Mouse (Mus musculus) testis, postnatal 14 days (tissue): ENCODE measurements around the gene Atg9a.
"Not testable (repeated sequence)": the region's sequence is repeated elsewhere in the genome, so short reads cannot be mapped to it uniquely, and the experiment has no call there.

ENCODE experiments used
- DNase-seq: peaks from one replicate; pipeline ENCODE4 v3.0.0; 2021; ENCODE audit warnings: low spot score

Atg9a gene

DNA sequence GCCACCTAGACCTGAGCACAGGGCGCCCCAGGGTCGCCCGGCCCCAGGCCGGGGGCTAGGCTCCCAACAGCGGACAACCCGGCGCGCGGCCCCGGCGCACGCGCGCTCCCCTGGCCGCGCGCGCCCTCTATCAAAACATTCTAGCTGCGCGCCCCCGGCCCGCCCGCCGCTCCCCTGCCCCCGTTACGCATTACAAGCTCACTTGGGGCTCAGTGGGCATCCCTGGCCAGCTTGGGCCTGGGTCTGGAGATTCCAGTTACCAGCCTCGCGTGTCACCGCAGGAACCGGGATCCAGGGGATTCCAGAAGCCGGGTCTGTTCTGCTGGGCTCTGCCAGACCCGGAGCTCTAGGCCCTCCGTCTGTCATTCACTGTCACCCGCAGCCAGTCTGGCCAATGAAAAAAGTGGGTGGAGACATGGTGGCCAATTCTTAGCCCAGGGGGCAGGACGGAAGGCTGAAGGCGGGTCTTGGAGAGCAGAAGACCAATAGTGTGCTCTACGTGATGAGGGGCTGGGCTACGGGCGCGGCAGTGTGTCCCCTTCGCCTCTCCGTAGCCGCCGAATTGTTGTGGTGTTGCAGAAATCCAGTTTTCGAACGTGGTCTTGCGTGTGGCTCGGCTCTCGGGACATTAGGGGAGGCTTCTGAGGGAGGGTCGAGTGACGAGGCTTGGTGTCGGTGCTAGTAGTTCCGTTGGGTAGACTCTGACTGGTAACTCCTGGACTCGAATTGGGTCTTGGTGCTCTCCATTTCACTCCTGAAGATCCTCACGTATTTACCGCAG, at the start of gene Atg9a, which contains the start of gene Ankzf1:
Gene Atg9a (minus strand): TSS at position 575 of the 781 bp plus-strand sequence.
Gene Ankzf1 (plus strand): TSS at position 530 of the 781 bp plus-strand sequence.
- DNase-seq = peak; percentile 96

DNA sequence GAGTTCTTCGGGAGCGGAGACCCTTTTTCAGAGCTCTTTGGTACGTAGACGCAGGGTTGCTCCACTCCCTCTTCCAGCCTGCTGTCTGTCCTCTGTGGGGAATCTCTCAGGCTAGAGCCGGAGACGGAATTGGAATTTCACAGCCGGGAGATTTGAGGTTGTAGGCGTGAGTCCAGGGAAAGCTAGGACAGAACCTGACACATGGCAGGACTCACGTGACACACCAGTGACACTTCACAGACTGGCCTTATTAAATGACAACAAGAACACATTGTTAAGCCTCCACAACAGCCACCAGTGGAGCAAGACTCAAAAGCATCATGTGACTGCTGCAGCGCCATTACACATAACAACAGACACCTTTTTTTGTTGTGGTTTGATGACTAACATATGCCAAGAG, 47.6 kb upstream of the Atg9a start:
- no peak for DNase-seq

DNA sequence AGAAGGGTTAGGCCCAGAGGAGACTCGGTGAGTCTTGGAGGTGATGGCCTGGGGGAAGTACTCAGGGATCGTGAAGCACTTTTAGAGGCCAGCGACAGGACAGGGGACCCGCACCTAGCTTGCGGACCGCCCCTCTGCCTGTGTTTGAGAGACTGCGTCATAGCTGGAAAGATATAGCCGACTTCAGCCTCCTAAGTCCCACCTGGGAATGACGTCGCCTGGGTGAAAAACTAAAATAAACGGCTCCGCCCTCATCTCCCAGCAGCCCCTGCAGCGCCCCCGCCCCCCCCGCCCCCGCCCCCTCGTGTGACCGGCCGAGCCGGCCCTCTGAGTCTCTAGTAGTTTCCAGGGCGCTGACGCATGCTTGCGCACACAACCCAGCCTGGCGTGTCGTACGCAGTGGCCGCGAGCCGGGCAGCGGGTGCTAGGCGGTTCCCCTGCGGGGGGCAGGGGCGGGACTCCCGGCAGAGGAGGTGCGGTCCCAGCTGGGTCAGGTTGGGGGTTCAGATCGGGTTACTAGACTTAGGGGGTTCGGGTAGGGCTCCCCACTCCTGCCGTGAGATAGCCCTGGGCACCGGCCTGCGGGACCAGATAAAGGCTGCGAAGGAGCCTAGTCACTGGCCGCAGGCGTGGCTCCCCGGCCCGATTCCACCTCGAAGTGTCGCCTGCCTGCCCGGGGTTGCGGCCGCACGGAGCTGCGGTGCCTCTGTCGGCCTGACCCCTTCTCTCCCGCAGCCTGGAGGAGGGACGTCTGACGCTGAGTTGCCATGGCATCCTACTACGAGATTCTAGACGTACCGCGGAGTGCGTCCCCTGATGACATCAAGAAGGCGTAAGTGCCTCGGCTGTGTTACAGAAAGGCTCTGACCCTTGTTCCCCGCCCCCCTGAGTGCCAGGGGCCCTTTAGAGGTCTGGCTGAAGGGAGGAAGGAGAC, 44.4 kb upstream of the Atg9a start, which contains the start of gene Dnajb2:
Gene Dnajb2 (plus strand): TSS at position 290 of the 934 bp plus-strand sequence.
- peak; percentile 78 for DNase-seq

DNA sequence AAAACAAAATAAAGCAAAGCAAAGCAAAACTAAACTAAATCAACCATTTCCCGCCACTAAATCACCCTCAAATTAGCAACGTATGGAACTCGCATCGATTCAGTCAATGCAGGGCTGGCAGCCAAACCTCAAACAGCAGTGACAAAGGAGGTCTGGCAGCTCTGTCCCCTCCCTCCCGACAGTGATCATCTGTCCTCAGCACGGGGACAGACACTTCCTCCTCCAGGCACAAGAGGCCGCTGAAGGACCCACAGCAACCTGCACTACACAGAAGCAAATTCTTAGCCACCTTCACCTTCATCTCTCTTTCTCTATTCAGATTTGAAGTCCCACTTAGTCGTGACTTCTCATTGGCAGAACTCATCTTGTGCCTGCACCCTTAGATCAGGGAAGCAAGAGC, 42.6 kb upstream of the Atg9a start:
- no peak for DNase-seq

DNA sequence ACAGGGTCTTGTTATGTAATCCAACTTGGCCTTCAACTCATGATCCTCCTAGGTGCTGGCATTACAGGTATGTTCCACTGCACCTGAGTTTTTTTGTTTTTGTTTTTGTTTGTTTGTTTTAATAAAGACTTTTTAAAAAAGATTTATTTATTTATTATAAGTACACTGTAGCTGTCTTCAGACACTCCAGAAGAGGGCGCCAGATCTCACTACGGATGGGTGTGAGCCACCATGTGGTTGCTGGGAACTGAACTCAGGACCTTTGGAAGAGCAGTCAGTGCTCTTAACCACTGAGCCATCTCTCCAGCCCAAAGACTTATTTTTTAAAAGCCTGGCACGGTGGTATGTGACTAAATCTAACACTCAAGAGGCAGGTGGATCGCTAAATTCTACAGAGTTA, 40.5 kb upstream of the Atg9a start:
- DNase-seq = not testable (repeated sequence)

DNA sequence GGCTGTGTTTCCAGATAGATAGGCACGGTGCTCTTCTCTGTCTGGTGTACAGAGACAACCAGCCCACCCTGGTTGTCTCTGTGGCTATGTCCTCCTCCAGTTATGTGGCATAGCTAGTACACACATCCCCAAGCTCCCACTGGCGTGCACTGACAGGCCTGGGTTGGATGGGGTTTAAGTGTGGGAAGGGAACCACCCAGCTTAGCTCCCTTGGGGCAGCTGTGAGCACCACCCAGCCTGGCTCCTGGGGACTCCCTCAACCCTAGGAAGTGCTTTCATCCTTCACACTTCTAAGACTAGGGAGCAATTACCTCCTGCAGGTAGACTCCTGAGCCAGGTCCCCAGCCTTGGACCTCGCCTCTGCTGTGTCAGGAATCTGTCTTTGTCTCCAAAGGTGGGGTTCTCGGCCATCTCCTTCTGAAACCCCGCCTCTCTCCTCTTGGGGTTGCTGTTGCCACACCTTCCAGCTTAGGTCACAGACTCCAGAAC, 39.7 kb upstream of the Atg9a start, which contains the start of gene A630095N17Rik:
Gene A630095N17Rik (minus strand): TSS at position 439 of the 489 bp plus-strand sequence.
- DNase-seq = no peak

DNA sequence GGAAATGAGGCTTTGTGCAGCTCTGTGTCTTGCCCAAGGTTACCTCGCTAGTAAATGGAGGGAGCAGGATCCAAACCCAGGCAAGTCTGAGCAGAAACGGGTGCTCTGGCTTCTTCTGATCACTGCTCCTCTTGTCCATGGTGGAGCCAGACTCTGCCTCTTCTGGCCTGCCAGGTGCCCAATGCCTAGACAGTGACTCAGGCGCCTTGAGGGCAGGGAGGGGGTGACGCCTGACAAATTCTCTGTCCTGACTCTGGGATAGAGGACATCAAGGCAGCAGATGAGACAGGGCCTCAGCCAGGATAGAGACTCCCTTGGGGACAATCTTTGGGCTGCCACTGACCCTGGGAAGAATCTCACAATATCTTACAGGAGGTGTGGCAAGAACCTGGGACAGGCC, 39.2 kb upstream of the Atg9a start:
- DNase-seq = no peak

DNA sequence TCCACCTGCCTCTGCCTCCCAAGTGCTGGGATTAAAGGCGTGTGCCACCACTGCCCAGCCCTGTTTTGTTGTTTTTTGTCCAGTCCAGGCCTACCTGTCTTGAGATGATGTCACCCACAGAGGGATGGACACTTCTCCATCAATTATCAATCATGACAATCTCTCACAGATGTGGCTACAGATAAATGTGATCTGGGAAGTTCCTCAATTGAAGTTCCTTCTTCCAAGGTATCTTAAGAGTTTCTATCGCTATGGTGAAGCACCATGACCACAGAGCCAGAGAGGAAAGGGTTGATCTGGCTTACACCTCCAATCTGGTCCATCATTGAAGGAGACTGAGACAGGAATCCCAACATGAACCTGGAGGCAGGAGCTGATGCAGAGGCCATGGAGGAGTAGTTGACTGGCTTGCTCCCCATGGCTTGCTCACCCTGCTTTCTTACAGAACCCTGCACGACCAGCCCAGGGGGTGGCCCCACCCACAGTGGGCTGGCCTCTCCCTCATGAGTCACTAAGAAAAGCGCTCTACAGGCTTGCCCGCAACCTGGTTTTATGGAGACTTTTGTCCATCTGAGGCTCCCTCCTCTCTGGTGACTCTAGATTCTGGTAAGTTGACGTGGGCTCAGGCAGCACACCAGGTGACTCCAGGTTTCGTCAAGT, 38.5 kb upstream of the Atg9a start:
- no peak for DNase-seq

DNA sequence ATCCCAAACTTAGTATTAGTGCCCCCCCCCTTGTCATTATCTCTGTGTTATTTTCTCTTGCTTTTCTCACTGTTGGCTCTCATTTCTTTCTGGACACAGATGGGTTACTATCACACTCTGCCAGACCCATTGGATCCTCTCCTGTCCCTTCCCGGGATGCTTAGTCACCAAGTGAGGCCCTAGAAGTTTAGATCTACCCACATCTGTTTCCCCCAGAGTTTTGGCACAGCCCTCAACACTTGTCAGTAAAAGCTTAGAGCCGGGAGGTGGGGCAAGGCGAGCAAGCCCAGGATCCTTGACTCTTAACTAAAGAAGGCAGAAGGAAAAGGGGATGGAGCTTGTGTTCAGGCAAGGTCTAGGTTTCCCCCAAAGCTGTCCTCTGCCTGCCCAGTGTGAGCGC, 37.2 kb upstream of the Atg9a start:
- no peak for DNase-seq

DNA sequence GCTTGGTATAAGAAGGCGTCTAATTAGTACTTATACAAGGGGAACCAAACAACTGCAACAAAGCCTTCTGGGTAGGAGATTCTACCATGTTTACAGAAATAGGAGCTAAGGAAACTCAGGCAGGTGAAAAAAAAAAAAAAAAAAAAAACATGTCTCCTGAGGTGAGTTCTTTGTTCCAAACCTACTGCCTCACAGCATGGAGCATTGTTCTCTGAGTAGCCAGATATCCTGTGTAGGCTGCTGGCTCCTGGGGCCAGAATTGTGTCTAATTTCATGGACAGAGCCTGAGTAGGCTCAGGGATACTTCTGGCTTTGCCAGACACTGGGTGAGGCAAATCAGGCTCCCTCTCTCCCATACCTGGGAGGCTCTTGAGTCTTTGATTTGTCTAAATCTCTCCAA, 35.7 kb upstream of the Atg9a start:
- no peak for DNase-seq

DNA sequence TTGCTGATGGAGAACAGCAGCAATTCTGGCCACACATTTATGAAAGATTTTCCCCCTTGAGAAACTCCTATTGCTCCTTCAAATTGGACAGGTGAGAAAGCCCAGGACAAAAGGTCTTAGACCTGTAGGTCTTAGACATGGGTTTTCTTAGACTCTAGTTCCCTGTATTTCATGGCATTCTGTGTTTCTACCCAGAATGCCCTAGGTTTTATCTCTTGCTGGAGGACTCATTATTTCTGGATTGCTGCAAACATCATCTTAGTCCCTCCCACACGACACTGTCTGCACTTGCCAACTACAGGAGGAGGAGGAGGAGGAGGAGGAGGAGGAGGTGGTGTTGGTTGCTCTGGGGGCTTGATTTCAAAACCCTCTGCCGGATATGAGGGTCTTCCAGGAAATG, 34.1 kb upstream of the Atg9a start:
- no peak for DNase-seq

DNA sequence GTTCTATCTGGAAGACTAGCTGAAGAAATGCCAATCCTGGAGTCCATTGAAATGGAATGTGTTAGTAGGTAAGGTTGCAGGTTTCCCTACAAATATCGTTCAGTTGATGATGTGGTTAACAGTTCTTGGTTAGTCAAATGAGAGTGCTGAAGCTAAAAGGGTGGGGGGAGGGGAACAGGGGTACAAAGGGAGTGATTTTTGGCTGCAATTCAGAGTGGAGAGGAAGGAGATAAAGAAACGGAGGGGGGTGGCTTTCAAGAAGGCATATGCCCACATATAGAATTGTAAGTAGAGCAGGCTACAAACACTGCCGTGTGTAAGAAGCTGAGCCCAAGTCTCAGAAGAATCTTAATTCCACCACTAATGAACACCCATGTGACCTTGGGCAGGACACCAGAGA, 33.5 kb upstream of the Atg9a start:
- DNase-seq = no peak

DNA sequence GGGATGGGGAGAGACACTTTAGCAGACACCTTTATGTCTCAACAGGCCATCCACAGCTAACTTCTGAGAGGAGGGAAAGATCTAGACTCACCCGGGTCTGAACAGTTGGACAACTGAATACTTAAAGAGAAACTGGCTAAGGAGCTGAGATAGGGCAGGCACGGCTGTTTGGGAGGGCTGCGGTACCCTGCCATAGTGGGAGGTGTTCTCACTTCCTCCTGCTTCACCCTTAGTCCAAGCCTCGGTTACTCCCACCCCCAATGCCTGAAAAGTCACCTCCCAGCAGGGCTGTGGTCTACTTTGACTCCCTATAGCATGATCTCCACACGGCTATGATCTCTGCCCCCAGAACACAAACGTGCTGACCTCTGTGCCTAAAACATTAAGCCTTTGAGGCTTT, 31.5 kb upstream of the Atg9a start:
- DNase-seq = no peak

DNA sequence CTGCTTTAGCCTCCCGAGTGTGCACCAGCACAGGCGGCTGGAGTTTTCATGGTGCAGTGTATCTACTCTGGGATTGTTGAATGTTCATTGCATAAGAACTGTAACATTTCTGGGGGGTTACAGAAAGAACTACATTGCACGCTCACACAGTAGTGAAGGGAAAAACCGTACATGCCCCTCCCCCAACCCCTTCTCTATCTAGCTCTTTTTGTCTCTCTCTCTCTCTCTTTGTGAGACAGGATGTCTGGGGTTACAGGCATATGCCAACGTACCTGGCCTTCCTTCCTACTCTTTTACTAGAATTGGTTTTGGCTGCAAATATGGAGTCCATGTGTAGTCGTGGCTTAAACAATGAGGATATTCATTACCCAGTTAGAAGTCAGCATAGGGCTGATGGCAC, 30.9 kb upstream of the Atg9a start:
- no peak for DNase-seq

DNA sequence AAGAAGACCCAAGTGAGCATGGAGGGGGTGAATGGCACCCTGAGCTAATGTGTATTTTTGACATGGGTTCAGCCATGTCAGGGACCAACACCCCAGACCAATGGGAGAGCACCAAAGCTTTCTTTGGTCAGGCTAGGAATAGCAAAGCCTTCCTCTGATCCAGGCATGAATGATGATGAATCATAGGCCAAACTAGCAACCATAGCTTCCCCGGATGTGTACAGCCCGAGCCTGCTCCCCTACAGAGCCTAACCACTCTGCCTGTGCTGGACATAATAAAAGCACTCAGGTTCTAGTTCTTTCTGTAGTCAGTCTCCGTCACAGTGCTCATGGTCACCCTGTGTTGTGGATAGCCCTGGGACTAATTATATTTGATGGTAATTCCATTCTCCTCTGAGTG, 29.5 kb upstream of the Atg9a start:
- no peak for DNase-seq

DNA sequence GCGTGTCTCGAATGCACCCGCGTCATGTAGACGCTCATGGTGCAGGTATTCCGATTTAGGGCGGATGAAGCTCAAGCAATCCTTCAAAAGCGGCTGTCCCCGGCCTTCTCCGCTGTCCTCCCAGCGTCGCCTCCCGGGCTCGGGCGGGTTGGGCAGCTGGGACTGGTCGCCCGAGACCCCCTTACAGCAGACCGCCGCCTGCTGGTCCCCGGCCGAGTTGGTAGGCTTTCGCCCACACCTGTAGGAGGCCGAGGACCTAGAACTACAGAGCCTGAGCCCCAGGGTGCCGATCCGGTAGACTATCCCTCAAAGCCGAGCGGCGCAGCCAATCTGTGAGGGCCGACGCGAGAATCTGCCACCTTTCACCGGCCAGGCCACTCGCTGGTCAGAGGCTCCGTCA, 27.5 kb upstream of the Atg9a start, which contains the start of gene Tuba4a:
Gene Tuba4a (minus strand): TSS at position 335 of the 400 bp plus-strand sequence.
- no peak for DNase-seq

DNA sequence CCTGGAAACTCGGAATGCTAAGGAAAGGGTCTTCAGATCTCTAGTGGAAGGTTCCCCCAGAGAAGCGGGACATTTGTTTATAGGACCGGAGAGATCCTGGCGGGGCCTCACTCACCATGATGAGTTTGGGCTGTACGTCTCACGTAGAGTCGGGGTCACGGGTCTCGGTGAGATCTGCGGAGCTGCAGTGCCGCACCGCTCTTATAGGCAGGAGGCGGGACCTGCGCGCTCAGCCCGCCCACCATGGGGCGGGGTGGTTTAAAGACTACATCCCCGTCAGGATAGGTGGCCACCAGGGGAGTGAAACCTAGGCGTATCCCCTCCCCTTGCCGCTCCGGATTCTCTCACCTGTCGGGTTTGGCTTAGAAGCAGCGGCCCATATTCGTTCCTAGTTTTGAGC, 27.1 kb upstream of the Atg9a start:
- peak; percentile 76 for DNase-seq

DNA sequence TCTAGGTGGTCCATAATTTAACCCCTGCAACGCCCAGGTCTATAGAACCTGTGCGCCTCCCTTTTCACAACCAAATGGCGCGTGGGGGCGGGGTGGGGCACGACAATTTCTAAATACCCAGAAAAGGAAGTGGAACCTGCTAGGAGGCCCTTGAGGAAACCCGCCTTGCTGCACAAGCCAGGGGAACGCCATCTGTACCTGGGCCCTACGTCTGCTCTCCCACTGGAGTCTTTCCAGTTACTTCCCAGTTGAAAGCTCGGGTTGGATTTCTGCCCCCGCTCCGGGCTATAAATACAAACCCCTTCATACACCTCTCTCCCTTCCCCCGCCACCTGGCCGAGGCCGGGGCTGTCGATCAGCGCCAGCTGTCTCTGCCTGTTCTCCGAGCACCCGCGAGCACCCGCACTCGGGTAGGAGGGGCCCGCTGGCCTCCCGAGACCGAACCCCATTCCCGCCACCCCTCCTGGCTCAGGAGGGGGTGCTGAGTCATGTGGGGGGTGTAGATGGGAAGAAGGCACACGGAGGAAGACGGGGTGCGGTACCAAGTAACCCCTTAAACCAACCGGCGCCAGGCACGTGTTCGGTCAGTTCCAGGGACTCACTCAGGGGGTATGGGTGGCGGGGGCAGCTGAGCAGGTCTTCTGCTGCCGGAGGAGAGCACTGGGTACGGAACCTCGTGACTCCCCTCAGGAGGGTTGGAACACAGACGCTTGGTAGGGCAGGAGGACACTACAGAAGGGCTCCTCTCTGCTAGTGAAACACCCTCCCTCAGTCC, 26.4 kb upstream of the Atg9a start:
- no peak for DNase-seq

DNA sequence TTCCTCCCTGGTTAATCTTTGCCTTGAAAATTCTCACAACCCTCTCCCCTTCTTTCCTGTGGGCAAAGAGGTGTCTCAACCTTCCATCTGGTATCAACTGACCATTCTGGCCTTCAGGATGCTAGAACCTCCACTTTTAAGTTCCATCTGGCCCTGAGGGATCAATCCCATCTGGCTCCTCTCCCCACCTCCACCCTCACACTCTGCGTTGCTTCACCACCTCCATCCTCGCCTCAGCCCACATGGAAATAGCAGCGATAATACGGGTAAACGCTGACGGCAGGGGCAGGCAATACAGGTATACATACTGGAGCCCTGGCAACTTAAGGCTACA, 25.9 kb upstream of the Atg9a start:
- DNase-seq = no peak

DNA sequence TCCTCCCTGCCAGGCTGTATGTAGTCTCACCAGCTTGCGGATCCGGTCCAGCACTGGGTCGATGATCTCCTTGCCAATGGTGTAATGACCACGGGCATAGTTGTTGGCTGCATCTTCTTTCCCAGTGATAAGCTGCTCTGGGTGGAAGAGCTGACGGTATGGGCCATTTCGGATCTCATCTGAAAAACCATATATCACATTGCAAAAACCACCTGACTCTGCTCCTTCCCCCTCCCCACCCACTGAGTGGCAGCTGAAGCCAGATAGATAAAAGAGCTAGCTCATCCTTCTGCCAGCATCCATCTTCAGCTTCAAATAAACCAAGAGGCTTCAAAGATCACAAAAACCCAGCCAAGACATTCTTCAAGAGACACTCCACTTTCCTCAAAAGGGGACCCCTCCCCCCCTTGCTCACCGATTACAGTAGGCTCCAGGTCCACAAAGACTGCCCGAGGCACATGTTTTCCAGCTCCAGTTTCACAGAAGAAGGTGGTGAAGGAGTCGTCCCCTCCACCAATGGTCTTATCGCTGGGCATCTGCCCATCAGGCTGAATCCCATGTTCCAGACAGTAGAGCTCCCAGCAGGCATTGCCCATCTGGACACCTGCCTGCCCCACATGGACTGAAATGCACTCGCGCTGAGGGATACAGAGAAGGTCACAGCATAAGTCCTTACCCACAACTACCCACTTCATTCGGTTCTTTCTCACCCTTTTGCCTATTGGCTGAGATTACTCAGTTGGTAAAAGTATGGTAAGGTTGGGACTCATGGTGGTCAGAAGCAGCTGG, 25.0 kb upstream of the Atg9a start:
- no peak for DNase-seq

DNA sequence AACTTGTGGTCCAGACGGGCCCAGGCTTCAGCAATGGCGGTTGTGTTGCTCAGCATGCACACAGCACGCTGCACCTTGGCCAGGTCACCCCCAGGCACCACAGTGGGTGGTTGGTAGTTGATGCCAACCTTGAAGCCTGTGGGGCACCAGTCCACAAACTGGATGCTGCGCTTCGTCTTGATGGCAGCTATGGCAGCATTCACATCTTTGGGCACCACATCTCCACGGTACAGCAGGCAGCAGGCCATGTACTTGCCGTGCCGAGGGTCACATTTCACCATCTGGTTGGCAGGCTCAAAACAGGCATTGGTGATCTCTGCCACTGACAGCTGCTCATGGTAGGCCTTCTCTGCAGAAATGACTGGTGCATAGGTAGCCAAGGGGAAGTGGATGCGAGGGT, 23.8 kb upstream of the Atg9a start:
- DNase-seq = no peak
